Mouse (Mus musculus) lung, adult 10 weeks (tissue): Measurements from ENCODE around the gene Cacng3. TPM values are rescaled to one million over a fixed set of nuclear protein-coding genes. Genes with fewer than 3 reads are reported as not detected.

Experiments used
- polyA plus RNA-seq: library from polyadenylated mRNA; stranded (reverse); fragments of 350-450 nt; fragmentation: Illumina TruSeq; extraction: RNeasy Lipid Tissue Mini Kit (QIAGEN cat#74804); gene quantifications from one replicate; pipeline ENCODE4 v1.2.3, GENCODE M21; 2014; ENCODE audit warnings: low read depth, low replicate concordance; ENCODE audit not compliant: insufficient read depth

The Cacng3 gene
- polyA plus RNA-seq = not detected

DNA sequence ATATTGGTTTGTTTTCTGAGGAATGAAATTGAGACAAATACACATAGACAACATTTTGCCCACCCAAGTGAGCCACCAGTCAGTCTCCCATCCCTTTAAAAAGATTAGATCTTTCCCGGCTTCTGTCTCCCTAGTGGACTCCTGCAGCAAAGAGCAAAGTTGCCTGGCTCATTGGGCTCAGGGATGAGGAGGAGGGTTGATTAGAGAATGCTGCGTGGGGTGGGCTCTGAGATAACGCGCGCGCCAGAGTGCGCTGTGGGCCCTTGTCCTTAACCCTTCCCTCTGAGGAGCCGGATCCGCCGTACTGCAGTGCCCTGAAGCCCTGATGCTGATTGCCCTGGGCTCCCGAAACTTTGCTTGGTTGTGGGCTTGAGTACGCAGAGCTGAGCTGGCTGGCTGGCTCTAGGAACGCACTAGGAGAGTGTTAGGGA is at the start of gene Cacng3:
Gene Cacng3 (plus strand): TSS at position 51 of the 431 bp plus-strand sequence.

